Comparison of ENCODE assay signal across 8 mouse cellular contexts in genomic region chr9:61705586-61706233, GRCm38 (mm10).
DNase-seq lines count a peak whose midpoint lies in the region; ATAC-seq lines count a peak whose summit lies in the region.

No protein-coding gene starts in this region.

- no peaks in the 10 kb centered on the region for H3K27me3 ChIP-seq in forebrain, embryonic 15.5 days
- H3K27me3 ChIP-seq in forebrain, embryonic 11.5 days (ENCODE audit: control insufficient read depth, insufficient read depth, low read length), result no peaks in the 10 kb centered on the region
- H3K27me3 ChIP-seq in midbrain, embryonic 15.5 days (replicated peaks), result 0 out of 2 replicates have a peak, but pooled peaks cover 8% of the 10 kb centered on the region

- no peaks in the 10 kb centered on the region for H3K9me3 ChIP-seq in forebrain, embryonic 15.5 days
- H3K9me3 ChIP-seq in forebrain, embryonic 11.5 days (ENCODE audit: control insufficient read depth, low read length), result no peaks in the 10 kb centered on the region
- H3K9me3 ChIP-seq in midbrain, embryonic 15.5 days, result no peaks in the 10 kb centered on the region

- H3K27ac ChIP-seq in forebrain, embryonic 15.5 days (replicated peaks), result no peak overlapping the region
- no peak overlapping the region for H3K27ac ChIP-seq in forebrain, embryonic 11.5 days (ENCODE audit: low read depth, low read length)
- no peak overlapping the region for H3K27ac ChIP-seq in midbrain, embryonic 15.5 days

- H3K4me1 ChIP-seq in forebrain, embryonic 15.5 days, result peaks cover 29% of the 10 kb centered on the region
- H3K4me1 ChIP-seq in forebrain, embryonic 11.5 days (replicated peaks; ENCODE audit: control insufficient read depth, insufficient read depth, low read length), result no peaks in the 10 kb centered on the region
- peaks cover 5% of the 10 kb centered on the region; the same call in 1 of the 2 replicates for H3K4me1 ChIP-seq in midbrain, embryonic 15.5 days

- ATAC-seq in forebrain, embryonic 15.5 days (replicated peaks), result peak; percentile 55; the same call in 1 of the 2 replicates
- ATAC-seq in forebrain, embryonic 11.5 days (replicated peaks; ENCODE audit: low FRiP score), result no peak
- no peak for ATAC-seq in erythroid progenitor cell, adult 5-6 weeks (replicated peaks; ENCODE audit: low FRiP score, poor library complexity, severe bottlenecking)
- no peak for ATAC-seq in midbrain, embryonic 15.5 days (replicated peaks)

- H3K4me3 ChIP-seq in forebrain, embryonic 15.5 days, result no peak overlapping the region
- H3K4me3 ChIP-seq in forebrain, embryonic 11.5 days (ENCODE audit: low read depth, low read length), result no peak overlapping the region
- H3K4me3 ChIP-seq in midbrain, embryonic 15.5 days, result no peak overlapping the region

- H3K36me3 ChIP-seq in forebrain, embryonic 15.5 days, result no peaks in the 10 kb centered on the region
- no peaks in the 10 kb centered on the region for H3K36me3 ChIP-seq in forebrain, embryonic 11.5 days (ENCODE audit: control insufficient read depth, insufficient read depth, low read length)
- H3K36me3 ChIP-seq in midbrain, embryonic 15.5 days (replicated peaks), result no peaks in the 10 kb centered on the region

- no peak for DNase-seq in forebrain, embryonic 11.5 days (ENCODE audit: low spot score)
- peak; percentile 43 for DNase-seq in T-cell, adult 2 months (ENCODE audit: low spot score)
- DNase-seq in layer of hippocampus, adult 8-10 months (ENCODE audit: low spot score in 2 of 2), result peak; percentile 67 to 71
- peak; percentile 63 to 68 for DNase-seq in right cerebral cortex, adult 2 months (ENCODE audit: low spot score in 2 of 2)
- DNase-seq in gastrocnemius, adult 8-10 months (ENCODE audit: low spot score in 2 of 2), result no peak

- H3K4me2 ChIP-seq in forebrain, embryonic 15.5 days (replicated peaks), result no peak overlapping the region
- no peak overlapping the region for H3K4me2 ChIP-seq in forebrain, embryonic 11.5 days (ENCODE audit: low read depth, low read length, severe bottlenecking)
- H3K4me2 ChIP-seq in midbrain, embryonic 15.5 days, result no peak overlapping the region

- no peak overlapping the region for H3K9ac ChIP-seq in forebrain, embryonic 15.5 days (replicated peaks)
- H3K9ac ChIP-seq in forebrain, embryonic 11.5 days (ENCODE audit: low read length), result no peak overlapping the region
- H3K9ac ChIP-seq in midbrain, embryonic 15.5 days, result no peak overlapping the region

- WGBS in forebrain, embryonic 15.5 days, result 63% methylated on average over 5 of the region's 5 CpGs
- 85% methylated on average over 5 of the region's 5 CpGs for WGBS in forebrain, embryonic 11.5 days
- 76% methylated on average over 5 of the region's 5 CpGs for whole genome bisulfite sequencing in midbrain, embryonic 15.5 days

Comparison
In these comparisons a context has a peak if more than half of its experiments do, and no peak if none do; other contexts are left out.
1. DNase-seq: peak in T-cell, adult 2 months (single experiment), layer of hippocampus, adult 8-10 months (2 of 2) and right cerebral cortex, adult 2 months (2 of 2); none in forebrain, embryonic 11.5 days (single experiment) and gastrocnemius, adult 8-10 months (0 of 2).